Mouse (Mus musculus): Measurements from ENCODE around the gene Plch2.

GRCm38 (mm10) chr4:154964581-154965235 lies 91.9 kb downstream of the Plch2 start:
- TF ChIP-seq CTCF (conservative IDR thresholded peaks at IDR 0.05; ENCODE audit: low read length) (no peak), NANOG (IDR thresholded peaks at IDR 0.05; ENCODE audit: borderline replicate concordance, low read length) (no peak), POU5F1 (IDR thresholded peaks at IDR 0.05; ENCODE audit: borderline replicate concordance, low read length) (no peak)

All from E14TG2a.4 (cell line).